Mouse (Mus musculus): ENCODE data around the gene Prkg1. TPM values are rescaled to one million over a fixed set of nuclear protein-coding genes. Genes with fewer than 3 reads are reported as not detected.
A peak's percentile ranks its signal among the peaks of the same experiment; 100 is the strongest.
"Not testable (repeated sequence)": the region's sequence is repeated elsewhere in the genome, so short reads cannot be mapped to it uniquely, and the experiment has no call there.

Prkg1 gene
- polyA plus RNA-seq, 1 experiment from 2014 or later: 4.1 TPM

GRCm38 (mm10) chr19:31284126-31284525, 480.7 kb downstream of the Prkg1 start:
- H3K4me3 ChIP-seq: no peak overlapping the region
- H3K27ac ChIP-seq: no peak overlapping the region
- no peaks in the 10 kb centered on the region for H3K36me3 ChIP-seq
- no peaks in the 10 kb centered on the region for H3K4me1 ChIP-seq (replicated peaks)
- WGBS: 91% methylated on average over 7 of the region's 7 CpGs
- H3K27me3 ChIP-seq (ENCODE audit: insufficient read depth, poor library complexity, severe bottlenecking): no peaks in the 10 kb centered on the region
- H3K9me3 ChIP-seq: no peaks in the 10 kb centered on the region
- DNase-seq (ENCODE audit: low spot score): no peak

GRCm38 (mm10) chr19:31283617-31284016, 481.2 kb downstream of the Prkg1 start:
- Histone ChIP-seq H3K4me1 (replicated peaks) (no peaks in the 10 kb centered on the region), H3K4me3 (no peak overlapping the region), H3K27ac (no peak overlapping the region), H3K36me3 (no peaks in the 10 kb centered on the region), H3K27me3 (ENCODE audit: insufficient read depth, poor library complexity, severe bottlenecking) (no peaks in the 10 kb centered on the region), H3K9me3 (no peaks in the 10 kb centered on the region)
- WGBS: 79% methylated on average over 2 of the region's 2 CpGs
- no peak for DNase-seq (ENCODE audit: low spot score)

GRCm38 (mm10) chr19:31279797-31280486, 484.9 kb downstream of the Prkg1 start:
- Histone ChIP-seq H3K4me3 (no peak overlapping the region), H3K4me1 (replicated peaks) (no peaks in the 10 kb centered on the region), H3K9me3 (no peaks in the 10 kb centered on the region), H3K27ac (no peak overlapping the region), H3K36me3 (no peaks in the 10 kb centered on the region), H3K27me3 (ENCODE audit: insufficient read depth, poor library complexity, severe bottlenecking) (no peaks in the 10 kb centered on the region)
- DNase-seq (ENCODE audit: low spot score): no peak
- 88% methylated on average over 7 of the region's 7 CpGs for WGBS

- H3K9me3 ChIP-seq: no peaks in the 10 kb centered on the region
- H3K27me3 ChIP-seq (ENCODE audit: insufficient read depth, poor library complexity, severe bottlenecking): no peaks in the 10 kb centered on the region
- 76% methylated on average over 1 of the region's 1 CpGs for WGBS
- DNase-seq (ENCODE audit: low spot score): no peak
- no peak overlapping the region for H3K4me3 ChIP-seq
- H3K27ac ChIP-seq: no peak overlapping the region
- H3K36me3 ChIP-seq: no peaks in the 10 kb centered on the region
- no peaks in the 10 kb centered on the region for H3K4me1 ChIP-seq (replicated peaks)
Measured at GRCm38 (mm10) chr19:31262438-31262837, 502.4 kb downstream of the Prkg1 start.

- no peak overlapping the region for H3K4me3 ChIP-seq
Measured at GRCm38 (mm10) chr19:31260494-31260893, 504.3 kb downstream of the Prkg1 start.

GRCm38 (mm10) chr19:31255780-31256179, 509.1 kb downstream of the Prkg1 start:
- H3K4me1 ChIP-seq (replicated peaks): no peaks in the 10 kb centered on the region
- no peaks in the 10 kb centered on the region for H3K27me3 ChIP-seq (ENCODE audit: insufficient read depth, poor library complexity, severe bottlenecking)
- no peak overlapping the region for H3K27ac ChIP-seq
- no peak overlapping the region for H3K4me3 ChIP-seq
- H3K36me3 ChIP-seq: no peaks in the 10 kb centered on the region
- DNase-seq (ENCODE audit: low spot score): no peak
- WGBS: 75% methylated on average over 2 of the region's 2 CpGs
- no peaks in the 10 kb centered on the region for H3K9me3 ChIP-seq

More at GRCm38 (mm10) chr19:31260494-31260893, 504.3 kb downstream of the Prkg1 start:
- no peak for DNase-seq (ENCODE audit: low spot score)
- no peak overlapping the region for H3K27ac ChIP-seq
- no peaks in the 10 kb centered on the region for H3K4me1 ChIP-seq (replicated peaks)
- no peaks in the 10 kb centered on the region for H3K27me3 ChIP-seq (ENCODE audit: insufficient read depth, poor library complexity, severe bottlenecking)
- H3K36me3 ChIP-seq: no peaks in the 10 kb centered on the region
- H3K9me3 ChIP-seq: no peaks in the 10 kb centered on the region

GRCm38 (mm10) chr19:31232410-31232809, 532.4 kb downstream of the Prkg1 start:
- Histone ChIP-seq H3K4me1 (replicated peaks) (no peaks in the 10 kb centered on the region), H3K4me3 (no peak overlapping the region), H3K27ac (no peak overlapping the region), H3K36me3 (no peaks in the 10 kb centered on the region), H3K27me3 (ENCODE audit: insufficient read depth, poor library complexity, severe bottlenecking) (no peaks in the 10 kb centered on the region), H3K9me3 (no peaks in the 10 kb centered on the region)
- no peak for DNase-seq (ENCODE audit: low spot score)

GRCm38 (mm10) chr19:31228385-31228784, 536.4 kb downstream of the Prkg1 start:
- no peak for DNase-seq (ENCODE audit: low spot score)
- 89% methylated on average over 3 of the region's 3 CpGs for WGBS

GRCm38 (mm10) chr19:31223457-31223856, 541.4 kb downstream of the Prkg1 start:
- Histone ChIP-seq H3K27me3 (ENCODE audit: insufficient read depth, poor library complexity, severe bottlenecking) (no peaks in the 10 kb centered on the region), H3K27ac (no peak overlapping the region), H3K9me3 (no peaks in the 10 kb centered on the region), H3K4me3 (no peak overlapping the region), H3K4me1 (replicated peaks) (no peaks in the 10 kb centered on the region), H3K36me3 (no peaks in the 10 kb centered on the region)
- DNase-seq (ENCODE audit: low spot score): no peak
- 87% methylated on average over 1 of the region's 1 CpGs for WGBS

More at GRCm38 (mm10) chr19:31228385-31228784, 536.4 kb downstream of the Prkg1 start:
- Histone ChIP-seq H3K27ac (no peak overlapping the region), H3K36me3 (no peaks in the 10 kb centered on the region), H3K4me3 (no peak overlapping the region), H3K27me3 (ENCODE audit: insufficient read depth, poor library complexity, severe bottlenecking) (no peaks in the 10 kb centered on the region), H3K4me1 (replicated peaks) (no peaks in the 10 kb centered on the region), H3K9me3 (no peaks in the 10 kb centered on the region)

- not testable (repeated sequence) for H3K27me3 ChIP-seq (ENCODE audit: insufficient read depth, poor library complexity, severe bottlenecking); H3K9me3 ChIP-seq; DNase-seq (ENCODE audit: low spot score); H3K4me1 ChIP-seq (replicated peaks); H3K36me3 ChIP-seq; H3K4me3 ChIP-seq; H3K27ac ChIP-seq
- WGBS: 87% methylated on average over 4 of the region's 4 CpGs
Measured at GRCm38 (mm10) chr19:31219261-31219660, 545.6 kb downstream of the Prkg1 start.

GRCm38 (mm10) chr19:31210850-31211249, 554.0 kb downstream of the Prkg1 start:
- Histone ChIP-seq H3K4me1 (replicated peaks) (no peaks in the 10 kb centered on the region), H3K9me3 (no peaks in the 10 kb centered on the region), H3K27ac (no peak overlapping the region), H3K27me3 (ENCODE audit: insufficient read depth, poor library complexity, severe bottlenecking) (no peaks in the 10 kb centered on the region), H3K36me3 (no peaks in the 10 kb centered on the region), H3K4me3 (no peak overlapping the region)
- no peak for DNase-seq (ENCODE audit: low spot score)
- WGBS: 77% methylated on average over 3 of the region's 3 CpGs

GRCm38 (mm10) chr19:31210449-31210848, 554.4 kb downstream of the Prkg1 start:
- H3K4me3 ChIP-seq: no peak overlapping the region
- H3K27me3 ChIP-seq (ENCODE audit: insufficient read depth, poor library complexity, severe bottlenecking): no peaks in the 10 kb centered on the region
- H3K9me3 ChIP-seq: no peaks in the 10 kb centered on the region
- no peaks in the 10 kb centered on the region for H3K36me3 ChIP-seq
- H3K4me1 ChIP-seq (replicated peaks): no peaks in the 10 kb centered on the region
- no peak overlapping the region for H3K27ac ChIP-seq
- DNase-seq (ENCODE audit: low spot score): no peak
- 66% methylated on average over 2 of the region's 2 CpGs for WGBS

- no peak for DNase-seq (ENCODE audit: low spot score)
- H3K27ac ChIP-seq: peak overlapping the region; percentile 13; the same call in 1 of the 2 replicates
- H3K27me3 ChIP-seq (ENCODE audit: insufficient read depth, poor library complexity, severe bottlenecking): no peaks in the 10 kb centered on the region
- H3K36me3 ChIP-seq: no peaks in the 10 kb centered on the region
- peaks cover 13% of the 10 kb centered on the region for H3K4me1 ChIP-seq (replicated peaks)
- no peaks in the 10 kb centered on the region for H3K9me3 ChIP-seq
- 55% methylated on average over 5 of the region's 5 CpGs for WGBS
- H3K4me3 ChIP-seq: no peak overlapping the region
Measured at GRCm38 (mm10) chr19:31199583-31199982, 565.2 kb downstream of the Prkg1 start.

- no peaks in the 10 kb centered on the region for H3K36me3 ChIP-seq
- H3K27me3 ChIP-seq (ENCODE audit: insufficient read depth, poor library complexity, severe bottlenecking): no peaks in the 10 kb centered on the region
- WGBS: 78% methylated on average over 4 of the region's 4 CpGs
- DNase-seq (ENCODE audit: low spot score): no peak
- peak overlapping the region; percentile 70 for H3K27ac ChIP-seq
- H3K4me1 ChIP-seq (replicated peaks): peaks cover 13% of the 10 kb centered on the region
- H3K9me3 ChIP-seq: no peaks in the 10 kb centered on the region
- no peak overlapping the region for H3K4me3 ChIP-seq
Measured at GRCm38 (mm10) chr19:31198461-31198860, 566.4 kb downstream of the Prkg1 start.

Data from hindbrain, embryonic 10.5 days (tissue).